Mouse (Mus musculus) E14TG2a.4 (cell line): Measurements from ENCODE around the gene Ank2.

Experiments
- H3K27me3 ChIP-seq: 2 replicates; pipeline ENCODE4 v1.6.1; 2014; ENCODE audit warnings: low read length, control low read depth; ENCODE audit not compliant: insufficient read depth
- H3K36me3 ChIP-seq: 2 replicates; pipeline ENCODE4 v1.6.1; 2014; ENCODE audit warnings: low read length, control low read depth; ENCODE audit not compliant: insufficient read depth
- H3K4me1 ChIP-seq: replicated peaks from 2 replicates; pipeline ENCODE4 v1.6.1; 2014; ENCODE audit warnings: low read depth, low read length, control low read depth
- H3K4me3 ChIP-seq: replicated peaks from 2 replicates; pipeline ENCODE4 v1.5.1; 2014; ENCODE audit warnings: mild to moderate bottlenecking, low read length
- H3K9me3 ChIP-seq: 2 replicates; pipeline ENCODE4 v1.6.1; 2014; ENCODE audit warnings: low read length, control low read depth
- CTCF ChIP-seq: conservative IDR thresholded peaks from 2 replicates; pipeline ENCODE4 v1.5.1; 2014; ENCODE audit warnings: low read length
- NANOG ChIP-seq: IDR thresholded peaks from 2 replicates; pipeline ENCODE4 v1.6.1; 2014; ENCODE audit warnings: borderline replicate concordance, low read length, mixed read lengths
- POU5F1 ChIP-seq: IDR thresholded peaks from 2 replicates; pipeline ENCODE4 v1.6.1; 2014; ENCODE audit warnings: low read length, borderline replicate concordance

Gene Ank2

GRCm38 (mm10) chr3:127205883-127206434 is 293.2 kb downstream of the Ank2 start:
- H3K36me3 ChIP-seq = no peaks in the 10 kb centered on the region
- H3K27me3 ChIP-seq = no peaks in the 10 kb centered on the region
- no peaks in the 10 kb centered on the region for H3K9me3 ChIP-seq
- H3K4me3 ChIP-seq = no peak overlapping the region
- TF ChIP-seq CTCF = no peak
- TF ChIP-seq POU5F1 = no peak
- peaks cover 5% of the 10 kb centered on the region; the same call in 1 of the 2 replicates for H3K4me1 ChIP-seq

- H3K36me3 ChIP-seq = no peaks in the 10 kb centered on the region
- H3K27me3 ChIP-seq = no peaks in the 10 kb centered on the region
- no peak overlapping the region for H3K4me3 ChIP-seq
- peaks cover 5% of the 10 kb centered on the region; the same call in 1 of the 2 replicates for H3K4me1 ChIP-seq
- H3K9me3 ChIP-seq = no peaks in the 10 kb centered on the region
- no peak for TF ChIP-seq NANOG
- no peak for TF ChIP-seq POU5F1
- TF ChIP-seq CTCF = no peak
These were observed 296.6 kb downstream of the Ank2 start for GRCm38 (mm10) chr3:127202484-127203115.

GRCm38 (mm10) chr3:127200789-127201188 is 298.4 kb downstream of the Ank2 start:
- Histone ChIP-seq H3K4me1 (peaks cover 5% of the 10 kb centered on the region; the same call in 1 of the 2 replicates), H3K9me3 (no peaks in the 10 kb centered on the region), H3K27me3 (no peaks in the 10 kb centered on the region), H3K36me3 (no peaks in the 10 kb centered on the region), H3K4me3 (no peak overlapping the region)
- TF ChIP-seq NANOG (no peak), POU5F1 (no peak), CTCF (no peak)

- Histone ChIP-seq H3K9me3 (no peaks in the 10 kb centered on the region), H3K4me3 (no peak overlapping the region), H3K36me3 (no peaks in the 10 kb centered on the region), H3K27me3 (no peaks in the 10 kb centered on the region), H3K4me1 (peaks cover 5% of the 10 kb centered on the region; the same call in 1 of the 2 replicates)
- TF ChIP-seq CTCF = no peak
- TF ChIP-seq POU5F1 = no peak
- no peak for TF ChIP-seq NANOG
These were observed 300.0 kb downstream of the Ank2 start for GRCm38 (mm10) chr3:127199112-127199665.

GRCm38 (mm10) chr3:127198656-127199055 is 300.5 kb downstream of the Ank2 start:
- no peaks in the 10 kb centered on the region for H3K36me3 ChIP-seq
- H3K4me3 ChIP-seq = no peak overlapping the region
- TF ChIP-seq CTCF = no peak
- no peak for TF ChIP-seq POU5F1
- TF ChIP-seq NANOG = no peak
- H3K27me3 ChIP-seq = no peaks in the 10 kb centered on the region
- no peaks in the 10 kb centered on the region for H3K9me3 ChIP-seq
- peaks cover 5% of the 10 kb centered on the region; the same call in 1 of the 2 replicates for H3K4me1 ChIP-seq

- H3K36me3 ChIP-seq = no peaks in the 10 kb centered on the region
- TF ChIP-seq CTCF (no peak), POU5F1 (no peak), NANOG (no peak)
These were observed 310.4 kb downstream of the Ank2 start for GRCm38 (mm10) chr3:127188789-127189128.

GRCm38 (mm10) chr3:127188086-127188788 is 310.9 kb downstream of the Ank2 start:
- no peaks in the 10 kb centered on the region for H3K27me3 ChIP-seq
- TF ChIP-seq NANOG (no peak), POU5F1 (no peak), CTCF (no peak)
- no peak overlapping the region for H3K4me3 ChIP-seq
- no peaks in the 10 kb centered on the region for H3K4me1 ChIP-seq
- no peaks in the 10 kb centered on the region for H3K36me3 ChIP-seq
- H3K9me3 ChIP-seq = no peaks in the 10 kb centered on the region

More at GRCm38 (mm10) chr3:127188789-127189128, 310.4 kb downstream of the Ank2 start:
- no peaks in the 10 kb centered on the region for H3K27me3 ChIP-seq
- H3K4me1 ChIP-seq = no peaks in the 10 kb centered on the region
- H3K4me3 ChIP-seq = no peak overlapping the region
- no peaks in the 10 kb centered on the region for H3K9me3 ChIP-seq

- no peaks in the 10 kb centered on the region for H3K36me3 ChIP-seq
These were observed 312.1 kb downstream of the Ank2 start for GRCm38 (mm10) chr3:127187081-127187480.

GRCm38 (mm10) chr3:127186239-127186638 is 312.9 kb downstream of the Ank2 start:
- H3K36me3 ChIP-seq = no peaks in the 10 kb centered on the region
- no peaks in the 10 kb centered on the region; the same call in 1 of the 2 replicates for H3K27me3 ChIP-seq
- H3K4me3 ChIP-seq = no peak overlapping the region
- no peaks in the 10 kb centered on the region for H3K9me3 ChIP-seq
- no peaks in the 10 kb centered on the region for H3K4me1 ChIP-seq
- no peak for TF ChIP-seq NANOG
- peak; percentile 24 for TF ChIP-seq CTCF

More at GRCm38 (mm10) chr3:127187081-127187480, 312.1 kb downstream of the Ank2 start:
- Histone ChIP-seq H3K4me3 (no peak overlapping the region), H3K4me1 (no peaks in the 10 kb centered on the region), H3K9me3 (no peaks in the 10 kb centered on the region), H3K27me3 (no peaks in the 10 kb centered on the region; the same call in 1 of the 2 replicates)
- TF ChIP-seq CTCF (no peak), NANOG (no peak), POU5F1 (no peak)
